Mouse (Mus musculus): ENCODE measurements around the gene Arid3b. TPM values are rescaled to one million over a fixed set of nuclear protein-coding genes. Genes with fewer than 3 reads are reported as not detected.
"Not testable (repeated sequence)": the region's sequence is repeated elsewhere in the genome, so short reads cannot be mapped to it uniquely, and the experiment has no call there.

The Arid3b gene
- 5.6 and 6.7 TPM in 2 replicates for polyA plus RNA-seq (2012; rRNA removed)

DNA sequence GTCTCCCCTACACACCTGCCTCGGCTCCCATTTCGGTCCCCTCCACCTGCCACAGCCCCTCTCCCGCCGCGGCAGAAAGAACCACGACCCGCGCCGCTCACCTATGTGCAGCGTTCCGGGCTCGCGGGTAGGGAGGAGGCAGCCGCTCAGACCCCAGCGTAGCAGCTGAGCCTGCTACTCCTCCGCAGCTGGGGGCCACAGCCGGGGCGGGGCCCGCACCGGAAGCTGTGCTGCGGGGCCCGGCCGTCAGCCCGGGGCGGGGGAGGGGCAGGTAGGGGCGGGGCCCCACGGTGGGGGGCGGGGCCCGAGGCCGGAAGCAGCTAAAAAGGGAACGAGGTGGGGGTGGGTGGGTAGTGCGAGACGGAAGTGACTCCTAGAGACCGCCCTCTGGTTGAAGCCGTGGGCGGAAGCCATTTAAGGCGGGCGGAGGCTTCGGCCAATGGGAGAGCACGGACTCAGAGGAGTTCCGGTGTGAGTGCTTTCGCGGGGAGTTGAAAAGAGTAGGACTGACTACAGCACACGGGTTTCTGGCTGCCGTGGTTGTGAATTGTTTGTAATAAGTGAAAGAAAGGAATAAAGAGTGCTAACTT lies at the start of gene Arid3b:
TSS of gene Arid3b (minus strand) at position 213 of the 590 bp plus-strand sequence.
- DNase-seq (ENCODE audit: low spot score), result peak; percentile 72

DNA sequence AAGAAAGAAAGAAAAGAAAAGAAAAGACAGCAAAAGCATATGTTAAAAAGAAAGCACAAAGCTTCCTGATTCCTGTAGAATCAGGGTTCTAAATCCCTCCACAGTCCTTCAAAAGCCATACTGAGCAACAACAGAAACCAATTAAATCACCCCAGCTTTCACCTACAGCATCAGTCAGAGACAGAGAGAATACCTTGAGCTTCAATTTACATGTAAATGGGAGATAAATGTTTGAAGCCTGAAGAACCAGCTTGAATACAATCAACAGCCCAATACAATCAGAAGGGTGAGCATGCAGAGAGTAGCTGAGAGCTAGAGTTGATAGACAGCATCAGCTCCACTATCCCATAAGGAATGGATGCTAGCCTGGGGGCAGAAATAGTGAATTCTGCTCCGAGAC lies 46.8 kb upstream of the Arid3b start:
- DNase-seq (ENCODE audit: low spot score), result no peak

DNA sequence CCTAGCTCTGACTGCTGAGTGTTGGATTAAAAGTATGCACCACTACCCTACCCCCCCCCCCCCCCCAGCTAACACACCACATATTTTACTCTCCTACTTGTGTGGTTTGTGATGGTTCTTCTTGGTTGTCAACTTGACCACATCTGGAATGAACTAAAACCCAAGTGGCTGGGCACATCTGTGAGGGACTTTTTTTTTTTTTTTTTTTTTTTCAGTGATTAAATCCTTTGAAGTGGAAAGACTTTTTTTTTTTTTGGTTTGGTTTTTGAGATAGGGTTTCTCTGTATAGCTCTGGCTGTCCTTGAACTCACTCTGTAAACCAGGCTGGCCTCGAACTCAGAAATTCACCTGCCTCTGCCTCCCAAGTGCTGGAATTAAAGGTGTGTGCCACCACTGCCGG lies 45.2 kb upstream of the Arid3b start:
- not testable (repeated sequence) for DNase-seq (ENCODE audit: low spot score)

DNA sequence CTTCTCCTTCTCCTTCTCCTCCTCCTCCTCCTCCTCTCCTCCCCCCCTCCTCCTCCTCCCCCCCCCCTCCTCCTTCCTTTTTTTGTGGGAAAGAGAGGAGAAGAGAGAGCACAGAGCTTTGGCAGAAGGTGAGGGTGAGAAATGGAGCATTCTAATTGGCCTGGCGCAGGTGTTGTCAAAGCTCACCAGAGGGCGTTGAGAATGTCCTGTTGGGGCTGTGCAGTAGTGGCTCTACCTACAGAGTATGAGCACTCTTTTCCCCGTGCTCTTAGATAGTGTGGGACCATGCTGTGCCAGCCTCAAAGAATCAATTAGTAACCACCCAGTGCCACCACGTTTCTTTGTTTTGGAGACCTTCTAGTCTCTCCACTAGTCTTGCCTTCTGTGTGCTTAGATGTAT lies 43.7 kb upstream of the Arid3b start:
- DNase-seq (ENCODE audit: low spot score), result no peak

DNA sequence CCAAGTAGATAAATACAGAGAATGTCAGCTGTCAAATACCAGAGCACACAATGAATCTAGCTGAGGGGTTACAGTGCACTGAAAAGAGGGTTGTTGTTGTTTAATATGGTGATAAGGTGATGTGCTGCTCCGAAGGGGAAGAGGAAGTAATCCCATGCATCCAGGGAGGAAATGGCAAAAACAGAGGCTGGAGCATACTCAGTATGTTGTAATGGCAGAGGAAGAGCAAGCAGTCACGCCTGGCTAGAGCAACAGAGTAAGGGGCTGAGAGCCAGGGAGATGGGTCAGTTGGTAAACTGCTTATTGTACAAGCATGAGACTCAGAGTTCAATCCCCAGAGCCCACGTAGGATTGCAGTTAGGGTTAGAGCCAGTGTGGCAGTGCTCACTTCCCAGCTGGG lies 42.6 kb upstream of the Arid3b start:
- no peak for DNase-seq (ENCODE audit: low spot score)

DNA sequence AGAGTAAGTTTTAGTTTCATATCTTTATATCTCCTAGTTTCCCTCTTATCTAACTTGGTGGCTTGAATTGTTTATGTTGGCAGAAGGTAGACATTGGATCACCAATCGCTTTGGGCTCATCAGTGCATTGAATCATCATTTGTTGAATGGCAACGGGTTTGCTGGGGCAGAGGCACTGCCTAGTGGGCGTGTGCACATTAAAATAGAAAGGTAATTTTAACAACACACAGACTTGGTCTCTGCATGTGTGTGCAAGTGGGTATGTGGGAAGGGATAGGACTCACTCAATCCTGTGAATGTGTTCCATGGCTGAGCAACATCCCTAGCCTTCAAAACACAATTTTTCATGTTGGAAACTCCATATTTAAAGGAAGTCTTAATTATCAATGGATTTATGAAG lies 38.4 kb upstream of the Arid3b start:
- DNase-seq (ENCODE audit: low spot score), result no peak

DNA sequence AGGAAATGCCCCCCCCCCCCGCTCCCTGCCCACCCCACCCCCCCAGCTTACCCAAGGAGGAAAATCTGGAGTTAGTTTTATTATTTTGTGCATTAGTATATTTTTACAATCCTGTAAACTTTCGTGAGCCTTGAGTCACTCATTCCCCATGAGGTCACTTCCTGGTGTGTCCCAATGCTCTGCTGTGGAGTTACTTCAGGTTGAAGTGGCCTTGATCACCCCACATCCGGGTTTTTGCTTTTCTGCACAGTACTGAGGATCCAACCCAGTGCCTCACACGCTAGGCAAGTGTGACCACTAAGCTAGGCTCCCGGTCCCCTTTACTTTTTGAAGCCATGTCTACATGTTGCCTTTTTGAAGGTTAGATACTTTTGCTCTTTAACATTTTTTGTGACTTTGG lies 37.5 kb upstream of the Arid3b start:
- no peak for DNase-seq (ENCODE audit: low spot score)

DNA sequence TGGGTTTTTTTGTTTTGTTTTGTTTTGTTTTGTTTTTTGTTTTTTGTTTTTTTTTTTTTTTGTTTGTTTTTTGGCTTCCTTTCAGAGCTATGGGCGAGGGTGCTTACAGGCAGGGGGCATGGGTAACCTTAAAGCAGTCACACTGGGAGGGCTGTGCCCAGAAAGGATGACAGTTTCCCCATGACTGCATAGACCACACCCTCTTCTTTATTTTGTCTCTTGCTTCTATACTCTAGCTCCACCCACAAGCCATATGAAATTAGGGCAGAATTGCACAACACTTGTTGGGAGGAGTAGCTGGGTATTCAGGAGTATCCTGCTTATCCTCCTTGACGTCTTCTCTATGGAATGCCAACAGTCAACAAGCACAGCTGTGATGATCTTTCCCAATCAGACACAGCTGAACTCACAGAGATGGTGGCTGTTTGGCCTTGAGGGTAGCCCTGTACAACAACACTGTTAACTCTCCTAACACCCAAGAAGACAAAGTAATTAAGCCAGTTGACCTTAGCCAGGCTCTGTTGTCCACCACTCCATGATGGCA lies 33.8 kb upstream of the Arid3b start:
- DNase-seq (ENCODE audit: low spot score), result no peak

DNA sequence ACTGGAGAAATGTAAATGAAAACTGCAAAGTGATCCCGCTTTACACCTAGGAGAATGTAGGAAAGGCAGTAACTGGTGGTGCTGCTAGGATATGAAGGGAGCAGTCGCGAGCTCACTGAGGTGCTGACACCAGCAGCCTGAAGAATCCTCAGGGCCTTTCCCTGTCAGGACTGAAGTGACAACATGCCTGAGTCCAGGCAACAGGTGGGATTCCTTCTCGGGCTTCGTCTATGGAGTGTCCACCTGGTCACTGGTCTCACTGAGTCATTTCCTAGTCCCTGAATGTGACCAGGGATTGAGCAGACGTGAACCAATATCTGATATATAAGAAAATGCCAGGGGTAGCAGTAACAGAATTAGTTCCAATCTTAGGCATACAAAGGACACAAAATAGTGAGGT lies 32.2 kb upstream of the Arid3b start:
- DNase-seq (ENCODE audit: low spot score), result no peak

DNA sequence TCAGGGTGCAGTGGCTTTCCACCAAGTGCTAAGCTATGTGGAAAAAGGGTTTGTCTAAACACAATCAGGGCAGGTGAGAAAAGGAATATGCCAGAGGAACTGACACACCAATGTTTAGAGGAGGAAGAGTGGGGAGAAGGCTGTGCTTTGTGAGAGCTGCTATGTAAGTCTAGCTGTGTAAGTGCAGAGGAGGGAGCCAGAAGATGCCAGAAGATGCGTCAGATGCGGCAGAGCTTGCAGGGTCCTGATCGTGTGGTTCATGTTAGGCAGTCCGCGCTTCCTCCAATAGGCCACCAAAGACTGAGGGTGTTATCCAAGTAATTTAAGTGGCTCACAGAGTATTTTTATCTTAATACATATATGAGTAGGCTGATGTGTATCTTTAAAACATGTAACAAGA lies 31.3 kb upstream of the Arid3b start:
- no peak for DNase-seq (ENCODE audit: low spot score)

DNA sequence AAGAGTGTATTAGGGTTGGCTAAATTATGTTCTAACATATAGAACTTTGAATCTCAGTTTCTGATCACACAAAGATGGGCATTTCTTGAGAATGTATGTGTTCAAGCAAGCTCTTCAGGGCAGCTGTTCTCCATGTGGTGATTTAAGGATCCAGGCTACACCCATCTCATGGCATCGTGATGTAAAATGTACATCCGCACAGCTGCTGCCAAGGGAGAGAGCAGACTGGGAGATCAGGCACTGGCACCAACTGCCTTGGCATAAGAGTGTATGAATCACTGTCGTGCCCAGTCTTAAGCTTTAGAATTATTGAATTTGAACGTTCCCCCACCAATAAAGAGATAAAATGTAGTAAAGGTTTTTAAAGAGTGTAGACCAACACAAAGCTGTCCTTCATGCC lies 30.6 kb upstream of the Arid3b start:
- DNase-seq (ENCODE audit: low spot score), result no peak

DNA sequence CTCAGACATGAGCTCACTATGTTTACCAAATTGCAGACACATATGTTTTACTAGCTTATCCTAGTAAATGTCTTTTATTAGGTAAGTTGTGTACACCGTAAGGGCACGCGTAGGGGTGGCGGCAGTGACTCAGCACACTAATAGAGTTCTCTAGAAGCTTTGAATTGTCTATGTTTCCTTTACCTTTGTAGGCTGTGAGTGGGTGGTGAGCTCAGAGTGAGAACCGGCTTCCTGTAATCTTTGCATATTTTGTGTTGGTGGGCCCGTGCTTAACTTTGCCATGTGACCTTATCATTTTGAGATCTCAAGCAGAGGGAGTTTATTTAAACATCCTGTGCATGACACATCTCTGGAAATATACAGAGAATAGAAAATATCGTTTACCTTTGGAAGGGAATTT lies 29.9 kb upstream of the Arid3b start:
- DNase-seq (ENCODE audit: low spot score), result no peak

DNA sequence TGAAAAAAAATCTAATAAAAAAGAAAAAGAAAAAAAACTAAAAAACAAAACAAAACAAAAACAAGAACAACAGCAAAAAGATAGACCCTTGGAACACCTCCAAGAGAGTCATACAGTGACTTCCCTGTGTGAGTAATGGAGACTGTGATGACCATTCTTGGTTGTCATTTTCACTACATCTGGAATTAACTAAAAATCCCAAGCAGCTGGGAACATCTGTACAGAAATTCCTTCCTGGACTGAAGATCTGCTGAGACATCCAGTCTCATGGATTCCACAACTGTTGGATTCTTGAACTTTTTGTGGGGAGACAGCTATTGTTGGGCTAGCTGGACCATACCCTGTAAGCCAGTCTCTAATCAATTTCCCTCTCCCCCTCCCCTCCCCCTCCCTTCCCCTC lies 27.7 kb upstream of the Arid3b start:
- DNase-seq (ENCODE audit: low spot score), result no peak

DNA sequence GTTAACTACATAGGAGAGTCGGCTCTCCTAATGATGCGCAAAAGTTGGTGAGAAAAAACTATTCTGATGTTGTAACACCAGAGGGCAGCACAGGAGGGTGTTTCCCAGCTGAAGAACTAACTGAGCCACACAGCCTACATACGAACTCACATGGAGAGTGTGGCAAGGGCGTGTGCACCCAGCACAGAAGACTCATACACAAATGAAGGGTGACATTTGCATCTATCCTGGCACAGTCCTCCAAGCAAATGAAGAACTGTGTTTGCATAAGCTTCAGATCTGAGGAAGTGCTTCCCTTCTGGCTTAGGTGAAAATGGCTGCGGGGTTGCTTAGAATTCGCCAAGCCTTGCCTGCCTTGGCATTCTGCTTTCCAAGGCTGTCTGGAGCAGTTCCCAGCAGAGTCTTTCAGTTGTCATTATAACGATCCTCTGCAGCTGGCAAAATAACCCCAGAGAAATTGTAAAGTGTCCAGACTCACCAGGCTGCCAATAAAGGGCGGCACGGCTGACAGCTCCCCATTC lies 25.4 kb upstream of the Arid3b start:
- DNase-seq (ENCODE audit: low spot score), result no peak

DNA sequence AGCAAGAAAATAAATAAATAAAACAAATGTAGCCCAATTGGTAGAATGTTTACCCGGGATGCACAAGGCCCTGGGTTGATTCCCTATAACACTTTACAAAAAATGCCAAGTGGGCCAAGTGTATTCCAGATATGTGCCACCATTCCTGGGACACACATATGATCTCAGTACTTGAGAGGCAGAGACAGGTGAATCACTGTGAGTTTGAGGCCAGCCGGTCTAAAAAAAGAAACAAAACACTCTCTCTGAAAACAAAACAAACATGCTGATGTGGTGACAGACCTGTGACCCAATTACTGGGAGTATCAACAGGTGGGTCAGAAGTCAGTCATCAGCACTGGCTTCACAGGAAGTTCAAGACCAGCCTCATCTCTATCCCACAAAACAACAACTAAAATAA lies 19.9 kb upstream of the Arid3b start:
- no peak for DNase-seq (ENCODE audit: low spot score)

DNA sequence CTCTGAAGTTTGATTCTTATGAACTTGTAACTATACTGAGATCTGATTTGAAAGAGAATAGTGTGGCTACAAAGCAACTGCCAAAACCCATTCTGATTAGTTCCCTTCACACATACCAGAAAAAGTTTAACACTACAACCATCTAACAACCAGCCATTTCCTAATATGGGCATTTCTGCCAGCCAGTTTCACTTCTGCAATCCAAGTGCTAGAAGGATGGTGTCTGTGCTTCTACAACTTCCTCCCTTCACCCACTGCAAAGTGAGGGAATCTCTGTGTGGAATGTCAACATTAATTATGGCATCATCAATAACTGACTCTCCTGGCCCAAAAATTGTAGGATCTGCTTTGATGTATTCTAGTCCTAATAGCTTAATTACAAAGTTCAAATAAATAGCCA lies 17.7 kb upstream of the Arid3b start:
- no peak for DNase-seq (ENCODE audit: low spot score)

DNA sequence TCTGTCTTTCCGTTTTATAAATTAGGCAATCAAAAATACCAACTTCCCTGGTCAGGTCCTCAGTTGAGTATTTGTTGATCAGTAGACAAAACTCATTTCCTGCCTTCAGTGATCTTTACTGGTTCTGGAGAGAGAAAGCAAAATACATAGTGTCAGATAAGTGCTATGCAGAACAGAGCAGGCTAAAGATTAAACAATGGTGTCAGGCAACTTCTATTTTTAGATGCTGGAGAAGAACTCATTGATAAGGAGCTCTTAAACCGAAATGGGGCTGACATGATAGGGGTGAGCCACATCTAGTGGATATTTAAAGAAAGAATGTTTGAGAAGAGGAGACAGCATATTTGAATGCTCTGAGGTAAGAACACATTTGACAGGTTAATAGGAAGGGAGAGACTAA lies 2.4 kb upstream of the Arid3b start:
- DNase-seq (ENCODE audit: low spot score), result no peak

DNA sequence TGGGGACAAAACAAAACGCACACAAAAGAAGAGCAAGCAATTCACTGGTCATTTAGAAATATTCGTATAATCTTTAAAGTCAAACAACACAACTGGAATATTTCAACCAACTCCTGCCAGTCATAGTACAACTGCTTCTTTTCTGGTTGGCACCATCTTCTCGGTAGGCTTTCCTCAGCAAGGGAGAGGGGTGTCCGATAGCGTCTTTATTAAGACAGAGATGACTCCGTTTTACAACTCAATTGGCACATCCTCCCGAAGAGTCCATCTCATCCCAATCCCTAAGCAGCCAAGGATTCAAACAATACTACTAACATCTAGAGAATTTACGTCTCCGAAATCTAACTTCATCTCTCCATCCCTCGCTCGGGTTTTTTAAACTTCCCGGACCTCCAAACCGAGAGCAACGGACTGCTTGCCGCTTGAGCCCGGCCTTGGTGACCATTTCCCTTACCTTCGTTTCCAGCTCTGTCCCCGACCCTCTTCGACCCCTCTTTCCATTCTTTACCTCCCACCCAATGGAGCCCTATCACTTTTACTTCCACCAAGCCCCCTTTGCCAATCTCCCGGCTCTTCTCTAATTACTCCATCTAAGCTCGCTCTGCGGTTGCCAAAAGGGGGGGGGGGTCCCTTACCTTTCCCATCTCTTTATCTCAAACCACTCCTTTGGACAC lies 615 bp downstream of the Arid3b start:
- DNase-seq (ENCODE audit: low spot score), result no peak

DNA sequence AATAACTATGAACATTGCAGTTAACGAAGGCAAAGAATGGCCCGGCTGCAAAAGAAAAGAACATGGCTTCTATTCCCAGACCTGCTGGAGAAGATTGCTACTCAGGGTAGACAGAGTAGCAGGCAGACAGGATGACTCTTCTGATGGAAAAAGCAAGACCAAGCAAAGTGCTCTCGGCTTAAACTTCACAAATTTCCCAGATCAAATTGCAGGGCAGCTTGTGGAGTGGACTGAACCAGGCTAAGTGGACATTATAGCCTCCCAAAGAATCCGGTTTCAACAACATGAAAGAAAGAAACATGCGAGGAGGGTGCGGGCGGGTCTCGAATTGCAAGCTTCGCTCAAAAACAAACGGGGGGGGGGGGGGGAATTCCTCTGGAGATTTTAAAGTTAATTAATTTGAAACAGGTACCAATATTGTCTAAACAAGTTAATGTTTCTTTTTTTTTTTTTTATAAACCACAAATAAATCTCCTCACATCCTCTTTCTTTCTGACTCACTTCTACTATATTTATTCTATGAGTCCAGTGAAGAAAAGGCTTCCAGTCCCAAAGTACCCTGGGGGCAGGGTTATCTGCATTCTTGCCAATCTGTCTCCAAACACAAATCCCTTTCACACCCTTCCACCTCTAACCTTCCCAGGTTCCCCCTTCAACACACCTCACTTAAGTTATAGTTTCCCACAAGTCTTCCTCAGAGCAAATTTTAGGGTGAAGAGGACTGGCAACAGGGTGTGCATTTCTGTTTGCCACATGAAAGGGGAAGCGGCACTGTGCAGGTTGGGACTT lies 1.8 kb downstream of the Arid3b start:
- no peak for DNase-seq (ENCODE audit: low spot score)

DNA sequence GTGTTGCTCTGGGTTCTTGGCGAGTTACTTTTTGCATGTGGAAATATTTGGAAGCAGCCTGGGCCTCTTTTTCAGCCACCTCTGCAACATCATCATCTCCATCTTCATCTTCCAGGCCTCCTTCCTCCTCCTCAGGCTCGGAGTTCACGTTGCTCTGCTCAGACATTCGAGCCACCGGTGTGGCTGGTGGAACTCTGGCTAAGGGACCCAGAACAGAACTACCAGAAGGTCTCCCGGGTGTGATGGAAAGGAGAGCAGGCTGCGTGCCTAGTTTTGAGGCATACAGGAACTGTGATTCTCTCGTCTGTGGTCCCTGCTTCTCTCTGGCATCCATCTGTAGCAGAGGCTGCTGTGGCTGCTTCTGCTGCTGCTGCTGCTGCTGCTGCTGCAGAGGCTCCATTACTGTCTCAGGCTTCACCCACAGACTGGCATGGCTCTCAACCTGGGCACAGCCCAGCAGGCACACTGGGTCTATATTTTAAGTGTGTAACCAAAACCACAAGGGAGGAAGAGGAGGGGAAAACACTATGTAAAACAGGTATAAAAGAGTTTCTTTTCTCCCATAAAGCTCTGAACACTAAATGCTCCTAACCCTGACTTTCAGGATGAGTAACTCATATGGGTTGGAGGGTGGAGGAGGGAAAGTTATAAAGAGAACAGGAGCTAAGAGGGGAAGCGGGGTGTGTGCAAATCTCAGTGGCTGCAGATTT lies 2.7 kb downstream of the Arid3b start:
- DNase-seq (ENCODE audit: low spot score), result no peak

DNA sequence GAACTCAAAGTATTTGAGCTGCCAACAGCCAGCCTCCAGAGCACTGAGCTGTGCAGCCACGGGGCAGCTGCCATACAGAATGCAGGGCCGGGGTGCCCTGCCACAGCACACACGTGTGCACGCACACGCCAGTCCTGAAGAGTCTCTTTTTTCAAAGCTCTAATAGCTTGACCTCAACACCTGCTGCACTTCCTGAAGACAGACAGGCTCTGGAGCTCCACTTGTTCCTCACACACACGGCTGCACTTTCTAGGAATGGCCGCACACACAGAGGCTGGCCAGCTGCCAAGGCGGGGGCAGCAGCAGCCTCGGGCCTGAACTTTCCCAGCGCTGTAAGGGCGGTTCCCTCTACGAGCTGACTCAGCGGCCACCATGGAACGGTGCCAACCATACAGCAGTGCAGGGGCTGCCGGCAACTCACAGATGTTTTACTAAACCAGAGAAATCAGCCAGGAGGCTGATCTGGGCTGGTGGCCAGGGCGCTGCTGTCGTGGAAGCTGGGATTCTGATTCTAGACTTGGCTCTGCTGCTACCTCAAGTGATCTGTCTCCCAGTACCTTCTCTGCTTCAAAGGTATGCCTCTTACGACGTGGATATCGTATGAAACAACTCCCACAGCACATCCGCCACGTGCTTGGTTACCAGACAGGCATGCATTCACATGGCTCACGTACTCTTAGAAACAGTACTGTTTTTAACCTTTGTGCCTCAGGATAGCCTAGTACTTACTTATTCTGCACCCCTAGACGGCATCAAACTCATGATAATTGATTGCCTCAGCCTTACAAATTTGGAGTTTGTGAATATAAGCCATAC lies 5.1 kb downstream of the Arid3b start:
- DNase-seq (ENCODE audit: low spot score), result peak; percentile 90

All from urinary bladder, adult 2 months (tissue).